Mouse (Mus musculus) G1E (cell line): ENCODE results near the gene Hes7.

Source experiments
- CTCF ChIP-seq: IDR thresholded peaks from 2 replicates; pipeline ENCODE4 v1.5.1; 2012; ENCODE audit warnings: low read depth, low read length, inconsistent platforms, mixed read lengths
- GATA1 ChIP-seq: IDR thresholded peaks from 2 replicates; pipeline ENCODE4 v1.6.1; 2012; ENCODE audit warnings: borderline replicate concordance, low read length, inconsistent platforms, mixed read lengths
- TAL1 ChIP-seq: conservative IDR thresholded peaks from 2 replicates; pipeline ENCODE4 v1.6.1; 2012; ENCODE audit warnings: low read depth, low read length, inconsistent platforms, mixed read lengths

- TF ChIP-seq CTCF, result no peak
- TF ChIP-seq TAL1, result no peak
- TF ChIP-seq GATA1, result no peak
These were observed 17.1 kb upstream of the Hes7 start for GRCm38 (mm10) chr11:69103121-69103520.
